Mouse (Mus musculus): ENCODE measurements around the gene Ift80. TPM values are rescaled to one million over a fixed set of nuclear protein-coding genes. Genes with fewer than 3 reads are reported as not detected.
"Not testable (repeated sequence)": the region's sequence is repeated elsewhere in the genome, so short reads cannot be mapped to it uniquely, and the experiment has no call there.

Ift80 gene
- polyA plus RNA-seq, 1 experiment: 22.2 TPM

DNA sequence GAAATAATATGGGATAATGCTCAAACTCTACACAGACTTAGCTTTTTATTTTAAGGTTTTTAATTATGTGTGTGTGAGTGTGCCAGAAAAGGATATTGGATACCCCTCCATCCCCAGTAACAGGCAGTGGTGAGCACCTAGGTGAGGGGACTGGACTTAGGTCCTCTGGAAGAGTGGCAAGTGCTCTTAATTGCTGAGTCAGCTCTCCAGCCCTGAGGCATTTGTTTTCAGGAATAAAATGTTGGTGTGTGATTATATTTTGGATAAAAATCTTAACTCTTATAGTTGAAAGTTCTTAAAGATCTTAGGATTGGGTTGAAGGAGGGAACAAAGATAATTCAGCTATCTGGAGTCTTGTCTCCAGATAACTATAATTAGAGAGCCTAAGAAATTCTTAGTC is 16.4 kb upstream of the Ift80 start:
- Histone ChIP-seq H3K27me3 (ENCODE audit: control insufficient read depth, insufficient read depth, low read length, poor library complexity, severe bottlenecking) (no peaks in the 10 kb centered on the region), H3K27ac (ENCODE audit: insufficient read depth, low read length) (no peak overlapping the region), H3K4me1 (ENCODE audit: control insufficient read depth, insufficient read depth, low read length) (no peaks in the 10 kb centered on the region), H3K9me3 (replicated peaks; ENCODE audit: control insufficient read depth, insufficient read depth, low read length, poor library complexity, severe bottlenecking) (no peaks in the 10 kb centered on the region), H3K4me3 (ENCODE audit: low read depth, low read length) (no peak overlapping the region), H3K36me3 (ENCODE audit: control insufficient read depth, insufficient read depth, low read length, poor library complexity, severe bottlenecking) (peaks cover 71% of the 10 kb centered on the region), H3K9ac (ENCODE audit: low read depth, poor library complexity, severe bottlenecking) (no peak overlapping the region)
- no peak for TF ChIP-seq POLR2A (IDR thresholded peaks at IDR 0.05; ENCODE audit: insufficient read depth, low read length)
- no peak for TF ChIP-seq EP300 (IDR thresholded peaks at IDR 0.05; ENCODE audit: insufficient read depth, low read depth, low read length)
- TF ChIP-seq CTCF (IDR thresholded peaks at IDR 0.05; ENCODE audit: low read depth, low read length): no peak

DNA sequence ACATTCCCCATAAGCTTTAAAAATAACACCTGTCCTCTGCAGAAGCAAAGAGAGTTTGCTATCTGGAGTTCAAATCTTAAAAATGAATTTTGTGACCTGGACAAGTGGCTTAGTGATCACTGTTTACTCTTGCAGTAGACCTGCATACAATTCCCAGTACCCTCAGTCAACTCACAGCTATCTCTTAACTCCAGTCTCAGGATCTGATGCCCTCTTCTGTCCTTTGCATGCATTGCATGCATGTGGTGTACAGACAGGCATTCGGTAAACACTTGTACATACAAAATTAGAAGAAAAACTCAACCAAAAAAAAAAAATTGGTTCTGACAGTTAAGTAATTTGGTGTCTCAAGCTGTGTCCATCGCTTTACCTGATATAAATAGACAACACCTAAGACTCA is 15.9 kb upstream of the Ift80 start:
- no peaks in the 10 kb centered on the region for H3K27me3 ChIP-seq (ENCODE audit: control insufficient read depth, insufficient read depth, low read length, poor library complexity, severe bottlenecking)
- H3K9me3 ChIP-seq (replicated peaks; ENCODE audit: control insufficient read depth, insufficient read depth, low read length, poor library complexity, severe bottlenecking): no peaks in the 10 kb centered on the region
- no peak overlapping the region for H3K9ac ChIP-seq (ENCODE audit: low read depth, poor library complexity, severe bottlenecking)
- H3K27ac ChIP-seq (ENCODE audit: insufficient read depth, low read length): no peak overlapping the region
- no peaks in the 10 kb centered on the region for H3K4me1 ChIP-seq (ENCODE audit: control insufficient read depth, insufficient read depth, low read length)
- no peak overlapping the region for H3K4me3 ChIP-seq (ENCODE audit: low read depth, low read length)
- TF ChIP-seq EP300 (IDR thresholded peaks at IDR 0.05; ENCODE audit: insufficient read depth, low read depth, low read length) (no peak), POLR2A (IDR thresholded peaks at IDR 0.05; ENCODE audit: insufficient read depth, low read length) (no peak), CTCF (IDR thresholded peaks at IDR 0.05; ENCODE audit: low read depth, low read length) (no peak)
- H3K36me3 ChIP-seq (ENCODE audit: control insufficient read depth, insufficient read depth, low read length, poor library complexity, severe bottlenecking): peaks cover 67% of the 10 kb centered on the region

GRCm38 (mm10) chr3:69018635-69019034 is 14.3 kb upstream of the Ift80 start:
- H3K27ac ChIP-seq (ENCODE audit: insufficient read depth, low read length); H3K9me3 ChIP-seq (replicated peaks; ENCODE audit: control insufficient read depth, insufficient read depth, low read length, poor library complexity, severe bottlenecking); H3K9ac ChIP-seq (ENCODE audit: low read depth, poor library complexity, severe bottlenecking); H3K4me3 ChIP-seq (ENCODE audit: low read depth, low read length); H3K27me3 ChIP-seq (ENCODE audit: control insufficient read depth, insufficient read depth, low read length, poor library complexity, severe bottlenecking); H3K4me1 ChIP-seq (ENCODE audit: control insufficient read depth, insufficient read depth, low read length): not testable (repeated sequence)
- peaks cover 62% of the 10 kb centered on the region for H3K36me3 ChIP-seq (ENCODE audit: control insufficient read depth, insufficient read depth, low read length, poor library complexity, severe bottlenecking)

DNA sequence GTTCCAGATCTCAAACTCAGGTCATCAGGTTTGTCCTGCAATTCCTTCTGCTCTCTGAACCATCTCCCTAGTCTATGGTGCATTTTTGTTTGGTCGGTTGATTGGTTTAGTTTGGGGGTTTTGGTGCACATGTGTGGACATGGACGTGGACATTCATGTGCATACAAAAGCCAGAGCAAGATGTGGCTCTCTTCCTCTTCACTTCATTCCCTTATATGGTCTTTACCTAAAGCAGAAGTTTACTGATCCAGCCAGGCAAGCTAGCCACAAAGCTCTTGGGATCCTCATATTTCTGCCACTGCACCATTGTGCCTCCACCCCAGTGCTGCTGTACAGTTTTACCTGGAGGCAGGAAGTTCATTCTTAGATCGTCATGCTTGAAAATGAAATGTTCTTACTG is 12.8 kb upstream of the Ift80 start:
- no peak for TF ChIP-seq CTCF (IDR thresholded peaks at IDR 0.05; ENCODE audit: low read depth, low read length)
- TF ChIP-seq EP300 (IDR thresholded peaks at IDR 0.05; ENCODE audit: insufficient read depth, low read depth, low read length): no peak
- TF ChIP-seq POLR2A (IDR thresholded peaks at IDR 0.05; ENCODE audit: insufficient read depth, low read length): no peak
- no peaks in the 10 kb centered on the region for H3K27me3 ChIP-seq (ENCODE audit: control insufficient read depth, insufficient read depth, low read length, poor library complexity, severe bottlenecking)
- H3K36me3 ChIP-seq (ENCODE audit: control insufficient read depth, insufficient read depth, low read length, poor library complexity, severe bottlenecking): peaks cover 62% of the 10 kb centered on the region
- no peak overlapping the region for H3K9ac ChIP-seq (ENCODE audit: low read depth, poor library complexity, severe bottlenecking)
- no peak overlapping the region for H3K4me3 ChIP-seq (ENCODE audit: low read depth, low read length)
- H3K9me3 ChIP-seq (replicated peaks; ENCODE audit: control insufficient read depth, insufficient read depth, low read length, poor library complexity, severe bottlenecking): no peaks in the 10 kb centered on the region
- H3K27ac ChIP-seq (ENCODE audit: insufficient read depth, low read length): no peak overlapping the region
- H3K4me1 ChIP-seq (ENCODE audit: control insufficient read depth, insufficient read depth, low read length): no peaks in the 10 kb centered on the region

DNA sequence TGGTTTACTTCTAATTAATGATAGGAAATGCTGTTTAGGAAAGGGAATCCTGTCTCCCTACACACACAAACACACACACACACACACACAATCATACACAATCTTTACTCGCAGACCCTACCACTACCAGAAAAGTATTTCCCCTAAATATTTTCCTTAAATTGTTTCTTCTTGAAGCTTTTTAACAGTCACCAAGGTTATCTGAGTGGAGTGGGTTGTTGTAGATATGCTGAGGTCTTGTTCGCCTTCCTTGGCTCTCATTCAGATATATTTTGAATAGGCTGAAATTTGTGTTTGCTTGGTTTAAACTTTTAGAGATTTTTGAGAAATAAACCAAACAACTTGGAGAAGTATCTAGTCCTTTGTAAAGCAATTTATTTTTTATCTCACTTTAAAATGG is 4.5 kb upstream of the Ift80 start:
- Histone ChIP-seq H3K36me3 (ENCODE audit: control insufficient read depth, insufficient read depth, low read length, poor library complexity, severe bottlenecking) (peaks cover 32% of the 10 kb centered on the region), H3K9ac (ENCODE audit: low read depth, poor library complexity, severe bottlenecking) (no peak overlapping the region), H3K4me1 (ENCODE audit: control insufficient read depth, insufficient read depth, low read length) (peaks cover 1% of the 10 kb centered on the region), H3K27me3 (ENCODE audit: control insufficient read depth, insufficient read depth, low read length, poor library complexity, severe bottlenecking) (no peaks in the 10 kb centered on the region), H3K9me3 (replicated peaks; ENCODE audit: control insufficient read depth, insufficient read depth, low read length, poor library complexity, severe bottlenecking) (no peaks in the 10 kb centered on the region), H3K4me3 (ENCODE audit: low read depth, low read length) (no peak overlapping the region), H3K27ac (ENCODE audit: insufficient read depth, low read length) (no peak overlapping the region)
- TF ChIP-seq EP300 (IDR thresholded peaks at IDR 0.05; ENCODE audit: insufficient read depth, low read depth, low read length) (no peak), POLR2A (IDR thresholded peaks at IDR 0.05; ENCODE audit: insufficient read depth, low read length) (no peak), CTCF (IDR thresholded peaks at IDR 0.05; ENCODE audit: low read depth, low read length) (no peak)

- H3K4me3 ChIP-seq (ENCODE audit: low read depth, low read length): peak overlapping the region; percentile 99
- H3K4me1 ChIP-seq (ENCODE audit: control insufficient read depth, insufficient read depth, low read length): peaks cover 1% of the 10 kb centered on the region
- H3K27me3 ChIP-seq (ENCODE audit: control insufficient read depth, insufficient read depth, low read length, poor library complexity, severe bottlenecking): no peaks in the 10 kb centered on the region
- no peak for TF ChIP-seq POLR2A (IDR thresholded peaks at IDR 0.05; ENCODE audit: insufficient read depth, low read length)
- no peak for TF ChIP-seq EP300 (IDR thresholded peaks at IDR 0.05; ENCODE audit: insufficient read depth, low read depth, low read length)
- TF ChIP-seq CTCF (IDR thresholded peaks at IDR 0.05; ENCODE audit: low read depth, low read length): no peak
- no peak overlapping the region for H3K27ac ChIP-seq (ENCODE audit: insufficient read depth, low read length)
- no peaks in the 10 kb centered on the region for H3K9me3 ChIP-seq (replicated peaks; ENCODE audit: control insufficient read depth, insufficient read depth, low read length, poor library complexity, severe bottlenecking)
- H3K9ac ChIP-seq (ENCODE audit: low read depth, poor library complexity, severe bottlenecking): peak overlapping the region; percentile 97
- peaks cover 15% of the 10 kb centered on the region for H3K36me3 ChIP-seq (ENCODE audit: control insufficient read depth, insufficient read depth, low read length, poor library complexity, severe bottlenecking)
Observed at GRCm38 (mm10) chr3:69006246-69006760, 1.9 kb upstream of the Ift80 start.
